Mouse (Mus musculus): ENCODE data around the gene Gm14085. TPM values are rescaled to one million over a fixed set of nuclear protein-coding genes. Genes with fewer than 3 reads are reported as not detected.
A peak's percentile ranks its signal among the peaks of the same experiment; 100 is the strongest.
"Not testable (repeated sequence)": the region's sequence is repeated elsewhere in the genome, so short reads cannot be mapped to it uniquely, and the experiment has no call there.

The Gm14085 gene
- polyA plus RNA-seq (2014; fragmentation: Nextera tagmentation; extraction: Ambion mirVana): 0.08 and 0.32 TPM in 2 replicates

DNA sequence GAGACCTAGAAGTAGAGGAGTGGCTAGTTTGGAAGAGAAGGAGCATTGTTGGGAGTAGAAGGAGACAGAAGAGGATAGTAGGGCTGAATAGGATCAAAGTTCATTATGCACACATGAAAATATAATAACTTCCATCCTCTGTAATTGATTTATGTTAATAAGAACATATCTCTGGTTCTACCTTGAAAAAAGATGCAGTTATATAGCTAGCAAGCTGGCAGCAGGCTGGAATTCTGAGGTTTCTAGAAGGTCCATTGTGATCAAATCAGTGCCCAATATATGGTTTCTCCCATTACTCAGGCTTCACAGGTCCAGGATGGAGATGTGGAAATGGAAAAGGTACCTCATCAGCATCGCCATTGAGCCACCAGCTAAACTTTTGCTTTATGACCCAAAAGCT lies at the start of gene Gm14085:
TSS of gene Gm14085 (plus strand) at position 301 of the 400 bp plus-strand sequence.
- H3K36me3 ChIP-seq (ENCODE audit: control insufficient read depth, insufficient read depth, low read length): no peaks in the 10 kb centered on the region
- H3K4me2 ChIP-seq (ENCODE audit: low read length): no peak within 1 kb of the TSS
- H3K9me3 ChIP-seq (ENCODE audit: control insufficient read depth, low read length): no peaks in the 10 kb centered on the region
- no peak within 1 kb of the TSS for H3K4me3 ChIP-seq (ENCODE audit: low read depth, low read length)
- no peaks in the 10 kb centered on the region for H3K27me3 ChIP-seq (replicated peaks; ENCODE audit: control insufficient read depth, insufficient read depth, low read length)
- WGBS: 93% methylated on average over 1 of the region's 1 CpGs
- DNase-seq (ENCODE audit: low spot score) (no peak), ATAC-seq (replicated peaks; ENCODE audit: low FRiP score, low TSS enrichment, low read depth) (no peak)
- no peaks in the 10 kb centered on the region for H3K4me1 ChIP-seq (replicated peaks; ENCODE audit: control insufficient read depth, insufficient read depth, low read length)
- H3K27ac ChIP-seq (ENCODE audit: low read depth): no peak within 1 kb of the TSS
- no peak within 1 kb of the TSS for H3K9ac ChIP-seq (ENCODE audit: low read length)

GRCm38 (mm10) chr2:122438706-122439482 lies 45.8 kb upstream of the Gm14085 start:
- ATAC-seq (replicated peaks; ENCODE audit: low FRiP score, low TSS enrichment, low read depth); H3K4me3 ChIP-seq (ENCODE audit: low read depth, low read length); H3K27ac ChIP-seq (ENCODE audit: low read depth); DNase-seq (ENCODE audit: low spot score); H3K9me3 ChIP-seq (ENCODE audit: control insufficient read depth, low read length); H3K27me3 ChIP-seq (replicated peaks; ENCODE audit: control insufficient read depth, insufficient read depth, low read length); H3K4me2 ChIP-seq (ENCODE audit: low read length); H3K9ac ChIP-seq (ENCODE audit: low read length); H3K4me1 ChIP-seq (replicated peaks; ENCODE audit: control insufficient read depth, insufficient read depth, low read length); H3K36me3 ChIP-seq (ENCODE audit: control insufficient read depth, insufficient read depth, low read length): not testable (repeated sequence)
- 83% methylated on average over 5 of the region's 5 CpGs for WGBS

DNA sequence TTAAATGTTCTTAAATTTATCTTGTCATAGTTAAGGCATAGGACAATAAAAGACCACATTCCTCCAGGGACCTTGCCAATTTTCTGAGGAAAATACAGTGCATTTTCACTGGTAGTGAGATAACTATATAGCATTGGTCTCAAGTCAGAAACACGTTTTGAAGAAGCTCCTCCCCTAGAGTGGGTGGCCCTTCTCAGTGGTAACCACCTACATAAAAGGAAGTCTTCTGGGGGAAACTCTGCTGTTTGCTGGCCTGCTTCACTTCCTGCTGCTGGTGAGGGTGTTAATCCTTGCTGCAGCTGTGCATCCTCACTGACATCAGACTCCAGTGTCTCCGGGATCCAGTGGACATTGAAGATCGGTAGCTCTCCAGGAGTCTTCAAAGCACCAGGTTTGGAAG lies 44.2 kb upstream of the Gm14085 start:
- ATAC-seq (replicated peaks; ENCODE audit: low FRiP score, low TSS enrichment, low read depth): peak; percentile 82; the same call in 1 of the 2 replicates
- not testable (repeated sequence) for H3K4me1 ChIP-seq (replicated peaks; ENCODE audit: control insufficient read depth, insufficient read depth, low read length); H3K9me3 ChIP-seq (ENCODE audit: control insufficient read depth, low read length); H3K4me3 ChIP-seq (ENCODE audit: low read depth, low read length); DNase-seq (ENCODE audit: low spot score); H3K27me3 ChIP-seq (replicated peaks; ENCODE audit: control insufficient read depth, insufficient read depth, low read length); H3K4me2 ChIP-seq (ENCODE audit: low read length); H3K9ac ChIP-seq (ENCODE audit: low read length); H3K36me3 ChIP-seq (ENCODE audit: control insufficient read depth, insufficient read depth, low read length); H3K27ac ChIP-seq (ENCODE audit: low read depth)
- WGBS: 25% methylated on average over 1 of the region's 3 CpGs

DNA sequence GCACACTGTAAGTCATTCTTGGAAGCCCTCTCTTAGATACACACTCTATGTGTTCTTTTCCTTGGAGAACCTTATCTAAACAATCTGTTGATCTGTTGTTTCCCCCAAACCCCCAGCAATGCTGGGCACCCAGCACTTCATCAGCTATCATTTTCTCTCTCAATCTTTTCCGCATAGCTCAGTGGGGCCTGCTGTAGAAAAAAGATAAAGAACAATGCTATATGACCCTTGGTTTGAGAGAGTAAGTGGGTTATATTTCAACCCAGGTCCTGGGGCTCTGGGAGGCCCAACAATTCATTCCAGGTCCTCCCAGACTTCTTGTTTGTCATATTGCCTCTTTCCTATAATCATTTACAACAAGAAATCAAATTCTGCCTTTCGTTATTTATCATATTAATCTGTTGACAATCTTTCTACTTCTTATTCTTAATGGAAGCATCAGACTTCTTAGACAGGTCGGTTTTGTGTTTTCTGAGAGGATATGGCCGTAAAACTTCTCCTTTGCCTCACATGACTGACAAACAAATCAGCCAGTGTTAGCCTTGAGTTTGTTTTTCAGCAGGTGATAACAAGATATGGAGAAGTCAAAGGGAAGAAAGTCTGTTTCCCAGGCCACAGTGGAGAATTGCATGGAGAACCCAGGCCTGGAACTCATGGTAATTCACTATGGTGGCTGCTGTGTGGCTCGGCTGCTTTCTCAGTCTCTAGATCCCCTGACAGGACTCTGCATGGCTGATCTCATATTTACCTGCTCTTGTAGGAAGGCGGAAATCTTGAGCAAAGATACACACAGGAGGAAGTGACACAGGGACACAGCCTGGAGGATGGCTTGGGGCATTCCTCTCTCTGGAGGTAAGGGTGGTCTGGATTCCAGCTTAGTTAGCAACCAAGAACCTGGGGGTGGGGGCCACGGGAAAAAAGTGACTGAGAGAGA lies 43.5 kb upstream of the Gm14085 start:
- 72% methylated on average over 7 of the region's 7 CpGs for WGBS
- Histone ChIP-seq H3K27ac (ENCODE audit: low read depth) (peak overlapping the region; percentile 20; the same call in 1 of the 2 replicates), H3K9ac (ENCODE audit: low read length) (no peak overlapping the region), H3K36me3 (ENCODE audit: control insufficient read depth, insufficient read depth, low read length) (no peaks in the 10 kb centered on the region), H3K9me3 (ENCODE audit: control insufficient read depth, low read length) (no peaks in the 10 kb centered on the region), H3K4me2 (ENCODE audit: low read length) (peak overlapping the region; percentile 22; the same call in 1 of the 2 replicates), H3K27me3 (replicated peaks; ENCODE audit: control insufficient read depth, insufficient read depth, low read length) (no peaks in the 10 kb centered on the region), H3K4me1 (replicated peaks; ENCODE audit: control insufficient read depth, insufficient read depth, low read length) (no peaks in the 10 kb centered on the region), H3K4me3 (ENCODE audit: low read depth, low read length) (0 out of 2 replicates have a peak overlapping the region, but pooled peaks have one; percentile 6)
- ATAC-seq (replicated peaks; ENCODE audit: low FRiP score, low TSS enrichment, low read depth) (peak; percentile 66), DNase-seq (ENCODE audit: low spot score) (peak; percentile 54)

- no peak overlapping the region for H3K4me3 ChIP-seq (ENCODE audit: low read depth, low read length)
- no peak for DNase-seq (ENCODE audit: low spot score)
- H3K27ac ChIP-seq (ENCODE audit: low read depth): no peak overlapping the region
- 77% methylated on average over 4 of the region's 4 CpGs for WGBS
- H3K27me3 ChIP-seq (replicated peaks; ENCODE audit: control insufficient read depth, insufficient read depth, low read length): no peaks in the 10 kb centered on the region
- no peak for ATAC-seq (replicated peaks; ENCODE audit: low FRiP score, low TSS enrichment, low read depth)
- H3K9ac ChIP-seq (ENCODE audit: low read length): no peak overlapping the region
- H3K36me3 ChIP-seq (ENCODE audit: control insufficient read depth, insufficient read depth, low read length): no peaks in the 10 kb centered on the region
- no peaks in the 10 kb centered on the region for H3K9me3 ChIP-seq (ENCODE audit: control insufficient read depth, low read length)
- no peak overlapping the region for H3K4me2 ChIP-seq (ENCODE audit: low read length)
- no peaks in the 10 kb centered on the region for H3K4me1 ChIP-seq (replicated peaks; ENCODE audit: control insufficient read depth, insufficient read depth, low read length)
Measured at GRCm38 (mm10) chr2:122450351-122450750, 34.4 kb upstream of the Gm14085 start.

DNA sequence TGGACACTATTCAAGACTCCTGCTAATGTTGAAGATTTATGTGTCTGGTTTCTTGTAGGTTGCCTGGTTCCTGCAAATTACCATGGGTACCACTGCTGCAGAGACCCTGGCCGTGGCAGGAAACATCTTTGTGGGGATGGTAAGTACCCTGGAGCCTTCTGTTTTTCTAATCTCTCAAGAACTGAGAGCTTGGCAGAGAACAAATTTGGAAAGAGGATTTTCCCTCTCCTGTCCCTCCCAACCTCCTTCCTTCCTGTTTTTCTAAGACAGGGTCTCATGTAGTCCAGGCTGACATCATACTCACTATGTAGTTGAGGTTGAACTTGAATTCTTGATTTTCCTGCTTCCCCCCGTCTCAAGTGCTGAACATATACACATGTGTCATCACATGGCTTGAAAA lies 32.3 kb upstream of the Gm14085 start:
- H3K9me3 ChIP-seq (ENCODE audit: control insufficient read depth, low read length): no peaks in the 10 kb centered on the region
- H3K4me1 ChIP-seq (replicated peaks; ENCODE audit: control insufficient read depth, insufficient read depth, low read length): no peaks in the 10 kb centered on the region
- H3K4me3 ChIP-seq (ENCODE audit: low read depth, low read length): no peak overlapping the region
- H3K27me3 ChIP-seq (replicated peaks; ENCODE audit: control insufficient read depth, insufficient read depth, low read length): no peaks in the 10 kb centered on the region
- ATAC-seq (replicated peaks; ENCODE audit: low FRiP score, low TSS enrichment, low read depth): no peak
- no peak overlapping the region for H3K9ac ChIP-seq (ENCODE audit: low read length)
- H3K4me2 ChIP-seq (ENCODE audit: low read length): no peak overlapping the region
- no peak for DNase-seq (ENCODE audit: low spot score)
- 57% methylated on average over 2 of the region's 2 CpGs for WGBS
- H3K27ac ChIP-seq (ENCODE audit: low read depth): no peak overlapping the region
- H3K36me3 ChIP-seq (ENCODE audit: control insufficient read depth, insufficient read depth, low read length): no peaks in the 10 kb centered on the region

DNA sequence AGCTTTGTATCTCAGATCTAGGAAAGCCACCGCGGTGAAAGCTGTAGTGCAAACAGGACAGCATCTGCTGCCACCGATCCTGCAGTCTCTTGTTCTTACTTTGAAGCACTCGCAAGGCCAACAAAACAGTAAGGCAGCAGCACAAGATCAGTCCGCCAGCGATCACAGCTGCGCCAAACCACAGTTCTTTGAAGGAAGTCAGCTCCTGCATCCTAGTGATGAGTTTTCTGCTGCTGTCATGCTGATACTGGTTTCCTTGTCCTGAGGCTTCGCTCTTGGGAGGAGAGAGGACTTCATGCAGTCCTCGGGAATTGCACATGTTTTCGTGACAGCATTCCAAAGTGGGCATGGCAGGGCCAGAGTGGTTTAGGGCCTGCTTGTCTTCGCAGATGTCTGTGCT lies 17.8 kb upstream of the Gm14085 start:
- no peak for ATAC-seq (replicated peaks; ENCODE audit: low FRiP score, low TSS enrichment, low read depth)
- Histone ChIP-seq H3K27ac (ENCODE audit: low read depth) (no peak overlapping the region), H3K4me3 (ENCODE audit: low read depth, low read length) (peak overlapping the region; percentile 53), H3K4me2 (ENCODE audit: low read length) (peak overlapping the region; percentile 97), H3K36me3 (ENCODE audit: control insufficient read depth, insufficient read depth, low read length) (no peaks in the 10 kb centered on the region), H3K9ac (ENCODE audit: low read length) (peak overlapping the region; percentile 52), H3K9me3 (ENCODE audit: control insufficient read depth, low read length) (no peaks in the 10 kb centered on the region), H3K27me3 (replicated peaks; ENCODE audit: control insufficient read depth, insufficient read depth, low read length) (no peaks in the 10 kb centered on the region), H3K4me1 (replicated peaks; ENCODE audit: control insufficient read depth, insufficient read depth, low read length) (no peaks in the 10 kb centered on the region)
- 38% methylated on average over 11 of the region's 11 CpGs for WGBS
- peak; percentile 53 for DNase-seq (ENCODE audit: low spot score)

- no peaks in the 10 kb centered on the region for H3K4me1 ChIP-seq (replicated peaks; ENCODE audit: control insufficient read depth, insufficient read depth, low read length)
- no peaks in the 10 kb centered on the region for H3K27me3 ChIP-seq (replicated peaks; ENCODE audit: control insufficient read depth, insufficient read depth, low read length)
- peak overlapping the region; percentile 52 for H3K9ac ChIP-seq (ENCODE audit: low read length)
- no peak overlapping the region for H3K27ac ChIP-seq (ENCODE audit: low read depth)
- H3K4me3 ChIP-seq (ENCODE audit: low read depth, low read length): peak overlapping the region; percentile 53
- no peaks in the 10 kb centered on the region for H3K36me3 ChIP-seq (ENCODE audit: control insufficient read depth, insufficient read depth, low read length)
- H3K4me2 ChIP-seq (ENCODE audit: low read length): peak overlapping the region; percentile 97
- under 1% methylated on average over 36 of the region's 46 CpGs for WGBS
- no peaks in the 10 kb centered on the region for H3K9me3 ChIP-seq (ENCODE audit: control insufficient read depth, low read length)
- DNase-seq (ENCODE audit: low spot score) (peak; percentile 90), ATAC-seq (replicated peaks; ENCODE audit: low FRiP score, low TSS enrichment, low read depth) (peak; percentile 100)
Measured at GRCm38 (mm10) chr2:122467351-122468013, 17.3 kb upstream of the Gm14085 start.

Measured in intestine, embryonic 14.5 days (tissue).